Comparison of ENCODE assay signal across 24 mouse cellular contexts in genomic region chr7:79954890-79955289, GRCm38 (mm10). TPM values are rescaled to one million over a fixed set of nuclear protein-coding genes. Genes with fewer than 3 reads are reported as not detected.
DNase-seq lines count a peak whose midpoint lies in the region; ATAC-seq and TF ChIP-seq lines count a peak whose summit lies in the region.
"Had no signal": no experiment of that assay in that cellular context is flagged by ENCODE, and none has a peak within 500 bp of the region (broad histone marks: within the 10 kb centered on the region; RNA-seq: fewer than 3 reads in every experiment).

No protein-coding gene starts in this region.

- DNase-seq in ES-E14 (ENCODE audit: low read depth, low spot score) (no peak), G1E (ENCODE audit: low spot score) (no peak)
- DNase-seq in thymus, postnatal 4 days = no peak
- no peak for DNase-seq in right cerebral cortex, adult 18-20 months
- no peak for DNase-seq in heart, postnatal 36 days
- DNase-seq: adrenal gland, adult 2 months; adrenal gland, adult 8-10 months; adrenal gland, postnatal 10 days; adrenal gland, postnatal 14 days; adrenal gland, postnatal 25 days; adrenal gland, postnatal 36 days; B cell, adult 2 months; cerebellum, adult 11 months; cerebellum, adult 11-12 months; cerebellum, adult 18-20 months; cerebellum, adult 2 months; cerebellum, adult 8-10 months; cerebellum, adult 9-10 months had no signal

- TF ChIP-seq EP300 in ES-Bruce4 (IDR thresholded peaks at IDR 0.05; ENCODE audit: insufficient read depth, low read depth, low read length) = peak; percentile 98

- H3K27ac ChIP-seq in ES-Bruce4 (ENCODE audit: insufficient read depth, low read length) (peak overlapping the region; percentile 66), ES-E14 (ENCODE audit: insufficient read depth, low read depth, low read length, poor library complexity, severe bottlenecking) (peak overlapping the region; percentile 93)

- no peak overlapping the region for H3K9ac ChIP-seq in ES-Bruce4 (ENCODE audit: low read depth, poor library complexity, severe bottlenecking)
- no peak overlapping the region for H3K9ac ChIP-seq in ES-E14 (ENCODE audit: insufficient read depth, low read depth, low read length, poor library complexity, severe bottlenecking)

- TF ChIP-seq POLR2A in ES-Bruce4 (IDR thresholded peaks at IDR 0.05; ENCODE audit: insufficient read depth, low read length) = no peak

- intact Hi-C loops in heart, postnatal 36 days (cut with DNase I) = no loop called here

- no peaks in the 10 kb centered on the region for H3K4me1 ChIP-seq in ES-Bruce4 (ENCODE audit: control insufficient read depth, insufficient read depth, low read length)
- H3K4me1 ChIP-seq in ES-E14 (ENCODE audit: control insufficient read depth in 2 of 2, insufficient read depth in 2 of 2, low read length in 2 of 2, poor library complexity in 1 of 2) = peaks cover 0 to 5% of the 10 kb centered on the region in 2 experiments; a peak in 2 of 4 replicates
- H3K4me1 ChIP-seq in G1E (ENCODE audit: insufficient read depth, low read depth, low read length) = no peaks in the 10 kb centered on the region

- H3K9me3 ChIP-seq in ES-Bruce4 (replicated peaks; ENCODE audit: control insufficient read depth, insufficient read depth, low read length, poor library complexity, severe bottlenecking) (no peaks in the 10 kb centered on the region), ES-E14 (ENCODE audit: control insufficient read depth, insufficient read depth, low read depth, low read length) (no peaks in the 10 kb centered on the region), G1E (replicated peaks) (peaks cover 2% of the 10 kb centered on the region)

- H3K27me3 ChIP-seq in ES-Bruce4 (ENCODE audit: control insufficient read depth, insufficient read depth, low read length, poor library complexity, severe bottlenecking) (no peaks in the 10 kb centered on the region), G1E (ENCODE audit: insufficient read depth, low read length) (peaks cover 14% of the 10 kb centered on the region)
- H3K27me3 ChIP-seq: CH12.LX, Patski had no signal

- no peak for TF ChIP-seq CTCF in ES-Bruce4 (IDR thresholded peaks at IDR 0.05; ENCODE audit: low read depth, low read length)
- no peak for TF ChIP-seq CTCF in G1E (IDR thresholded peaks at IDR 0.05; ENCODE audit: low read depth, low read length)

- H3K36me3 ChIP-seq in ES-Bruce4 (ENCODE audit: control insufficient read depth, insufficient read depth, low read length, poor library complexity, severe bottlenecking) = no peaks in the 10 kb centered on the region
- peaks cover 3% of the 10 kb centered on the region; the same call in 1 of the 2 replicates for H3K36me3 ChIP-seq in ES-E14 (ENCODE audit: control insufficient read depth, insufficient read depth, low read length, poor library complexity, severe bottlenecking)
- H3K36me3 ChIP-seq in G1E (replicated peaks) = no peaks in the 10 kb centered on the region

- H3K4me3 ChIP-seq in ES-Bruce4 (ENCODE audit: low read depth, low read length) = no peak overlapping the region
- no peak overlapping the region for H3K4me3 ChIP-seq in ES-E14 (ENCODE audit: insufficient read depth in 1 of 2, low read depth in 1 of 2, low read length in 2 of 2, poor library complexity in 1 of 2, severe bottlenecking in 1 of 2)
- H3K4me3 ChIP-seq in G1E (ENCODE audit: low read depth, low read length) = peak overlapping the region; percentile 30; the same call in 1 of the 2 replicates

- no peak for ATAC-seq in G1E (ENCODE audit: extremely low read depth, insufficient number of reproducible peaks, low FRiP score, poor library complexity, severe bottlenecking)
- ATAC-seq: activated CD4-positive, CD25-positive, alpha-beta regulatory T cell, adult 4 months; CD4-positive, CD25-positive, alpha-beta regulatory T cell, adult 4 months; Patski had no signal

- in situ Hi-C loops in ES-E14 (cut with MboI; ENCODE audit: low sequenced_read_pairs in 2 of 2, unreplicated experiment in 2 of 2) = no loop called here

TF ChIP-seq in ES-E14, 5 proteins besides CTCF, POLR2A, EP300 and RAD21:
- TF ChIP-seq MAFK (IDR thresholded peaks at IDR 0.05; ENCODE audit: insufficient read depth, low read depth, low read length) (no peak), ZNF384 (IDR thresholded peaks at IDR 0.05; ENCODE audit: low read depth, low read length) (no peak), ZC3H11A (IDR thresholded peaks at IDR 0.05; ENCODE audit: borderline replicate concordance, low read depth, low read length) (no peak), HCFC1 (IDR thresholded peaks at IDR 0.05; ENCODE audit: borderline replicate concordance, insufficient read depth, low read length) (no peak), CHD2 (IDR thresholded peaks at IDR 0.05; ENCODE audit: low read depth, low read length) (no peak)

RNA-seq across cellular contexts. Expression of gene Arpin, which starts 19.7 kb away (rescaled TPM):
- polyA plus RNA-seq in ES-Bruce4 (2011; ENCODE audit: insufficient read depth, insufficient read length, low read depth, missing spikeins) = 2.3 and 2.4 TPM in 2 replicates
- 2.3 and 3.9 TPM in 2 replicates for total RNA-seq in ES-E14 (2012; rRNA removed)
- total RNA-seq in G1E (2014; fragmentation: Nextera tagmentation) = not detected in 2 replicates
- total RNA-seq in G1E (2017) = 0.06 TPM in 1 of 2 replicates, not detected in the other
- not detected in 2 replicates for polyA plus RNA-seq in G1E (2012)
- 10 to 100 TPM in 1 of 2 experiments, 1 to 10 TPM in 1; 9.8 to 11.4 TPM for total RNA-seq in heart, postnatal 36 days (2021)
- total RNA-seq: CH12.LX, MEL had no signal
- polyA plus RNA-seq: activated CD4-positive, CD25-positive, alpha-beta regulatory T cell, adult 4 months; CD4-positive, CD25-positive, alpha-beta regulatory T cell, adult 4 months had no signal

RNA-seq across cellular contexts. Expression of gene Ap3s2, which starts 34.4 kb away (rescaled TPM):
- polyA plus RNA-seq in ES-Bruce4 (2011; ENCODE audit: insufficient read depth, insufficient read length, low read depth, missing spikeins) = 61.0 and 61.2 TPM in 2 replicates
- total RNA-seq in ES-E14 (2012; rRNA removed) = 9.4 and 11.0 TPM in 2 replicates
- total RNA-seq in G1E (2014; fragmentation: Nextera tagmentation) = 23.9 and 28.9 TPM in 2 replicates
- total RNA-seq in G1E (2017) = 5.6 and 6.0 TPM in 2 replicates
- 6.8 and 7.1 TPM in 2 replicates for polyA plus RNA-seq in G1E (2012)
- total RNA-seq in heart, postnatal 36 days (2021) = 10 to 100 TPM; 21.1 to 24.6 TPM
